15 mouse cellular contexts compared by ENCODE assay signal in the genomic region with DNA sequence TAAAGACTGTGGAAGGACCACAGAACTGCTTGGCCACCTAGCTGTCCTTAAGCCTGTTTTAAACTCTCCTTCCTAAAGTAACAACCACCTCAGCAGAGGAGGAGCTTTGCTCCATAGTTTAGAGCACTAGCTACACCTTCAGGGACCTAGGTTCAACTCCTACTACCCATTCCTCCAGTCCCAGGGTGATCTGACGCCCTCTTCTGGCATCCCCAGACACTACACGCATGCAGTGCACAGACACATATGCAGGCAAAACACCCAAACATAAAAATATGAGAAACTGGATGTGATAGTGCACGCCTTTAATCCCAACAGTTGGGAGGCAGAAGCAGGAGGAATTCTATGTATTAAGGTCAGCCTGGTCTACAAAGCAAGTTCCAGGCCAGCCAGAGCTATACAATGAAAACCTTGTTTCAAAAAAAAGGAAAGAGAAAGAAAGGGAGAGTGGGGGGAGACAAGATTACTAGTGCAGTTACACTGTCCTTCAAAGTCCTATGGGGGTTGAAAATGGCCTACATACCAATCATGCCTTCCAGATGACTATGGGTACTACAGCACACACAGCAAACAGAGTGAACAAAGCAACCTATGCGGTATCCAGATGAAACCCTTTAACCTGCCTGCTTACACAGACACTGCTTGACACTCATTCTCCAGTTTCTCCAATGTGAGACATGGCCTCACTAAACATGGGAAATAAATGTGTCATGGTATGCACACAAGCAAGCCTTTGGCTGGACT. TPM values are rescaled to one million over a fixed set of nuclear protein-coding genes. Genes with fewer than 3 reads are reported as not detected.
DNase-seq lines count a peak whose midpoint lies in the region; ATAC-seq and TF ChIP-seq lines count a peak whose summit lies in the region.
"Had no signal": no experiment of that assay in that cellular context is flagged by ENCODE, and none has a peak within 500 bp of the region (broad histone marks: within the 10 kb centered on the region; RNA-seq: fewer than 3 reads in every experiment).

No protein-coding gene starts in this region.

- intact Hi-C loops in heart, postnatal 36 days (cut with DNase I) = no loop called here

- H3ac ChIP-seq in myocyte (ENCODE audit: control insufficient read depth, insufficient read length) = no peak overlapping the region

- peaks cover 40% of the 10 kb centered on the region for H3K36me3 ChIP-seq in heart, embryonic 15.5 days
- peaks cover 43% of the 10 kb centered on the region for H3K36me3 ChIP-seq in lung, embryonic 15.5 days
- peaks cover 43% of the 10 kb centered on the region for H3K36me3 ChIP-seq in myocyte (ENCODE audit: control insufficient read depth, insufficient read depth)

- no peak overlapping the region for H3K4me2 ChIP-seq in heart, embryonic 15.5 days
- H3K4me2 ChIP-seq in lung, embryonic 15.5 days = no peak overlapping the region
- no peak overlapping the region for H3K4me2 ChIP-seq in myocyte (ENCODE audit: low read depth)
- H3K4me2 ChIP-seq: hindbrain, embryonic 14.5 days; limb, embryonic 13.5 days had no signal

- H3K9me3 ChIP-seq in heart, embryonic 15.5 days (replicated peaks) = no peaks in the 10 kb centered on the region
- no peaks in the 10 kb centered on the region for H3K9me3 ChIP-seq in lung, embryonic 15.5 days
- H3K9me3 ChIP-seq: limb, embryonic 13.5 days had no signal

- H3K27me3 ChIP-seq in heart, embryonic 15.5 days = no peaks in the 10 kb centered on the region
- no peaks in the 10 kb centered on the region for H3K27me3 ChIP-seq in lung, embryonic 15.5 days
- H3K27me3 ChIP-seq in myocyte (ENCODE audit: control insufficient read depth, insufficient read depth, insufficient read length) = no peaks in the 10 kb centered on the region
- H3K27me3 ChIP-seq: limb, embryonic 13.5 days had no signal

- peak overlapping the region; percentile 57 for H3K27ac ChIP-seq in heart, embryonic 15.5 days
- 0 out of 2 replicates have a peak overlapping the region, but pooled peaks have one; percentile 8 for H3K27ac ChIP-seq in lung, embryonic 15.5 days
- H3K27ac ChIP-seq: hindbrain, embryonic 14.5 days; limb, embryonic 13.5 days had no signal

- peaks cover 9% of the 10 kb centered on the region for H3K79me2 ChIP-seq in myocyte (ENCODE audit: control insufficient read depth, insufficient read depth)

- peak; percentile 23 for DNase-seq in CD4-positive, CD25-positive, alpha-beta regulatory T cell, adult 2 months (ENCODE audit: low read depth, low spot score)
- DNase-seq in heart, postnatal 36 days = no peak
- DNase-seq in lung, postnatal 25 days (ENCODE audit: low spot score) = no peak
- DNase-seq in layer of hippocampus, adult 11-12 months (ENCODE audit: low spot score) = no peak
- DNase-seq: adrenal gland, postnatal 14 days; cerebellum, adult 11 months; kidney, postnatal 10 days; layer of hippocampus, postnatal 36 days had no signal

- no peak overlapping the region for H3K4me3 ChIP-seq in heart, embryonic 15.5 days
- no peak overlapping the region for H3K4me3 ChIP-seq in lung, embryonic 15.5 days
- no peak overlapping the region for H3K4me3 ChIP-seq in myocyte
- H3K4me3 ChIP-seq: limb, embryonic 13.5 days had no signal

- H3K4me1 ChIP-seq in heart, embryonic 15.5 days (replicated peaks) = peaks cover 33% of the 10 kb centered on the region
- peaks cover 14% of the 10 kb centered on the region for H3K4me1 ChIP-seq in lung, embryonic 15.5 days

- H3K9ac ChIP-seq in heart, embryonic 15.5 days = no peak overlapping the region
- H3K9ac ChIP-seq in lung, embryonic 15.5 days = no peak overlapping the region
- H3K9ac ChIP-seq: hindbrain, embryonic 14.5 days; limb, embryonic 13.5 days had no signal

- no peak for TF ChIP-seq POLR2A in myocyte (IDR thresholded peaks at IDR 0.05; ENCODE audit: insufficient read length, low read depth)

- 66% methylated on average over 4 of the region's 4 CpGs for WGBS in heart, embryonic 15.5 days
- WGBS in lung, embryonic 15.5 days = 73% methylated on average over 4 of the region's 4 CpGs

- no peak for ATAC-seq in CD4-positive, CD25-positive, alpha-beta regulatory T cell, adult 4 months
- peak; percentile 70; the same call in 1 of the 2 replicates for ATAC-seq in heart, embryonic 15.5 days (replicated peaks; ENCODE audit: insufficient number of reproducible peaks, insufficient read depth, low FRiP score, low read depth)
- ATAC-seq in lung, embryonic 15.5 days (ENCODE audit: borderline replicate concordance, extremely low read depth, low FRiP score, low TSS enrichment) = no peak

TF ChIP-seq in myocyte, 11 proteins besides CTCF, POLR2A, EP300 and RAD21:
- TF ChIP-seq POLR2AphosphoS2 (IDR thresholded peaks at IDR 0.05; ENCODE audit: insufficient read length, low read depth) (peak; percentile 37), USF1 (IDR thresholded peaks at IDR 0.05; ENCODE audit: low read depth) (no peak), MYOD1 (IDR thresholded peaks at IDR 0.05; ENCODE audit: control insufficient read depth in 1 of 3, insufficient read length in 2 of 3, low read depth in 2 of 3) (no peak)

RNA-seq across cellular contexts. Expression of a gene that starts 38.9 kb away (rescaled TPM):
- polyA plus RNA-seq in CD4-positive, CD25-positive, alpha-beta regulatory T cell, adult 4 months (2017; shearing (Covaris generic)) = under 1 TPM in 1 of 2 experiments, not detected in 1; 0.32 TPM
- 1.7 and 4.3 TPM in 2 replicates for polyA plus RNA-seq in heart, embryonic 15.5 days (2015; fragmentation: Nextera tagmentation; extraction: Ambion mirVana)
- total RNA-seq in heart, postnatal 36 days (2021) = under 1 TPM; 0.17 to 0.19 TPM
- polyA plus RNA-seq in lung, embryonic 15.5 days (2015; fragmentation: Nextera tagmentation; extraction: Ambion mirVana) = 1.8 and 1.9 TPM in 2 replicates
- 5.2 TPM for polyA plus RNA-seq in myocyte (2012; fragmentation: generic; extraction: Trizol)
- total RNA-seq: megakaryocyte, adult 5-6 weeks had no signal

RNA-seq across cellular contexts. Expression of a gene that starts 41.3 kb away (rescaled TPM):
- 100 to 1,000 TPM; 630 to 632 TPM for polyA plus RNA-seq in CD4-positive, CD25-positive, alpha-beta regulatory T cell, adult 4 months (2017; shearing (Covaris generic))
- polyA plus RNA-seq in heart, embryonic 15.5 days (2015; fragmentation: Nextera tagmentation; extraction: Ambion mirVana) = 462 and 495 TPM in 2 replicates
- total RNA-seq in heart, postnatal 36 days (2021) = 100 to 1,000 TPM; 156 to 160 TPM
- 701 and 709 TPM in 2 replicates for polyA plus RNA-seq in lung, embryonic 15.5 days (2015; fragmentation: Nextera tagmentation; extraction: Ambion mirVana)
- polyA plus RNA-seq in myocyte (2012; fragmentation: generic; extraction: Trizol) = 298 TPM
